Mouse (Mus musculus) E14TG2a.4 (cell line): ENCODE measurements around the gene Mrgpra6.

ENCODE experiments used
- CTCF ChIP-seq: conservative IDR thresholded peaks from 2 replicates; pipeline ENCODE4 v1.5.1; 2014; ENCODE audit warnings: low read length
- NANOG ChIP-seq: IDR thresholded peaks from 2 replicates; pipeline ENCODE4 v1.6.1; 2014; ENCODE audit warnings: borderline replicate concordance, low read length, mixed read lengths
- POU5F1 ChIP-seq: IDR thresholded peaks from 2 replicates; pipeline ENCODE4 v1.6.1; 2014; ENCODE audit warnings: low read length, borderline replicate concordance

DNA sequence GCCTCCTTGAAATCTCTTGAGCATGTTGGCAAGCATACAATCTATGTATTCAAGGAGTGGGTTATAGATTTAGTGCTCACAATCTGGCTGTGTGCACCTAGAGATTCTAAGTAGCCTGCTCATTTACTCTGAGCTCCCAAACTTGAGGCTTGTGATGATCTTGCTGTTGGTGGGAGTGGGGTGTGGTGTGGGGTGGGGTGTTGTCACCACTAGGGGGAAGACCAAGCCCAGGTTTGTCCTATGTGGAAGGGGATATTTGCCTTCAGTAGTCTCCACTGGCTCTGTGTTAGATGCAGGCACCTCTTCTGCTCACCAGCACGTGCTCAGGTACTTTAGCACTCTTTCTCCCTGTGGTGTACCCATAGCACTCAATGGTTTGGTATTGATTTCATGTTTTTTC lies 9.4 kb downstream of the Mrgpra6 start:
- TF ChIP-seq CTCF = no peak
- TF ChIP-seq NANOG = no peak
- TF ChIP-seq POU5F1 = no peak
